Mouse (Mus musculus) CD4-positive, CD25-positive, alpha-beta regulatory T cell (primary cell): ENCODE measurements around the gene Spata18. TPM values are rescaled to one million over a fixed set of nuclear protein-coding genes. Genes with fewer than 3 reads are reported as not detected.

Experiments
- polyA plus RNA-seq: library from polyadenylated mRNA; unstranded; fragments of 100-300 nt; shearing (Covaris generic); gene quantifications from one replicate; pipeline ENCODE4 v1.2.1, GENCODE M21; 2017

Gene Spata18
- not detected for polyA plus RNA-seq

DNA sequence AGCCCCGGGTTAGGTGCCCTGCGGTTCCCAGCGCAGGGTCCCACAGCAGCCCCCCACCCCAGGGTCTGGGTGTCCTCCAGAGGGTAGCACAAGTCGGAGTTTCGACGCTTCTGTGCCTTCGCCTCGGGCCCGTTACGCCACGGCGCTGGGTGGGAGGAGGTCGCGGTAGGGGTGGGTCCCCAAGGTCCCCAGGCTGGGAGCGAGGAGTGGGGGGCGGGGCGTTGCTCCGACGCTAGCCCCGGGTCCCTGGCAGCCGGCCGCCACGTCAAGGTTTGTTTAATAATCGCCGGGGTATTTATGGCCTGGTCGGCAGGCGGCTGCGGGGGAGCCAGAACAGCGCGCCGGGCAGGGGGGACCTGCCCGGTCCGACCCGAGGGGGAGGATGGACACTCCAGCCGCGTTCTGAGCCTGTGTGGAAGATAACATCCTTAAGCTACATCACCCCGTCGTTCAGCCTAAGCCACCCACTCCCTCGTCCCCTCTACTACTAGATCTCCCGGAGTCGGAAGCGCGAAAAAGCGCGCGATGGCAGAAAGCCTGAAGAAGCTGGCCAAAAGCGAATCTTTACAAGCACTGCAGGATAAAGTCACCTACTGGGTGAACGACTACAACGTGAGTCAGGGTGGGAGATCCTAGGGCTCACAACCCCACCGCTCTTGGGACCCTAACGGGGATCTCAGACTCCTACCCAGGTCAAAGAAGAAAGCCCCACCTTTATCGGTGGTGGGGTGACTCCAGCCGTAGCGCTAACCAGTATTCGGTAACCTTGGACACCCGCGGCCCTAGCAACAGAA, at the start of gene Spata18:
Gene Spata18 (plus strand): TSS at position 319 of the 794 bp plus-strand sequence.

DNA sequence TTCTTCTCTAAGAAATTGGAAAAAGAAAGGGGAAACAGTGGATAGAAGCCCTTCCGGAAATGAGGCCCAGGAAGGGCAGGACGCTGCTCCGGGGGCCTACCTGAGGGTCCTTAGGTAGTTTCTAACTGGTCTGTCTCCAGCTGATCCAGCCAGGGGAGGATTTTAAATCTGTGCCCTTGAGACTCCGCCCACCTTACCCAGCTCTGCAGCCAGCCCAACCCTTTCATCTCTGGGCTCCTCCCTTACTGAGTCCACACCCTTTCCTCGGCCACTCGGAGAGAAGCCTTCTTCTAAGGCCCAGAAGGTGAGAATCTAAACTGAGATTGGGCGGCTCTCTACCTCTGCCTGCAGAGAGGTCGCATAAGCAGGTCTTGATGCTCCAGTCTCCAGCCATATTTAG, 18.9 kb upstream of the Spata18 start, which contains the start of gene Lrrc66:
Gene Lrrc66 (minus strand): TSS at position 236 of the 400 bp plus-strand sequence.

DNA sequence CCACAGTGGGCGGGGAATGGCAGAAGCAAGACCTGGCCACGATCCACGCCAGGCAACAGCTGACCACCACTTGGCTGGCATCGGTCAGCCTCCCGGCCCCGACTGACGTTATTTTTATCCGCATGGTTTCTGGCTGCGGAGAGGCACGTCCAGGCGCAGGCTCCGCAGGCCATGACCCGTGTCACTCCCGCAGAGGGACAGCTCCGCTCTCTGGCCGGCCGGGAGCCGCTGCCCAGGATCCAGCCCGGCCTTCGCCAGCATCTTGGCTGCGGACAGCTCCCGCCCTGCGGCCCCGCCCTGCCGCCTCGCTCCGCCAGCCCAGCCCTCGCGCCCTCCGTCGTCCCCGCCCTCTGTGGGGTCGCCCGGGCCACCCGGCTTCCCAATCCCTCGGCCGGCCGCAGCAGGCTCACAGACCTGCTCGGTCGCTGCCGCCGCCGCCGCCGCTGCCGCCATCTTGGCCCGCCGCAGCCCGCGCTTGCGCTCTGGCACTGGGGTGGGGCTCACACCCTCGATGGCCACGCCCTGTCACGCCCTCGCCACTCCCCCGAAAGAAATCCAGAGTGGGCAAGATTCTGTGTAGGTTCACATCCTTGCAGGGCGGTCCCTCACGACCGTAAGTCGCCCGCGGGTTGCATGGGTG, 3.8 kb upstream of the Spata18 start, which contains the start of gene Sgcb:
Gene Sgcb (minus strand): TSS at position 530 of the 640 bp plus-strand sequence.

Other genes starting within 250 kb of the Spata18 start
- not detected for gene Cwh43, start 245.3 kb upstream of the Spata18 start, polyA plus RNA-seq
- 14.5 TPM for gene Dcun1d4, start 170.4 kb upstream of the Spata18 start, polyA plus RNA-seq
- 1.0 TPM for gene Lrrc66, start 18.9 kb upstream of the Spata18 start, polyA plus RNA-seq
- gene Sgcb, start 3.6 kb upstream of the Spata18 start, polyA plus RNA-seq, result 14.9 TPM